Mouse (Mus musculus): ENCODE data around the gene Kif1b.
"Not testable (repeated sequence)": the region's sequence is repeated elsewhere in the genome, so short reads cannot be mapped to it uniquely, and the experiment has no call there.

Kif1b gene

GRCm38 (mm10) chr4:149220481-149220880 lies 87.0 kb downstream of the Kif1b start:
- DNase-seq (ENCODE audit: low read depth, low spot score), result no peak

GRCm38 (mm10) chr4:149220042-149220473 lies 87.4 kb downstream of the Kif1b start:
- DNase-seq (ENCODE audit: low read depth, low spot score), result no peak

GRCm38 (mm10) chr4:149219401-149220041 lies 88.0 kb downstream of the Kif1b start:
- no peak for DNase-seq (ENCODE audit: low read depth, low spot score)

- DNase-seq (ENCODE audit: low read depth, low spot score), result no peak
These were observed 89.0 kb downstream of the Kif1b start for GRCm38 (mm10) chr4:149218476-149218875.

GRCm38 (mm10) chr4:149215982-149216381 lies 91.5 kb downstream of the Kif1b start:
- DNase-seq (ENCODE audit: low read depth, low spot score), result no peak

GRCm38 (mm10) chr4:149215397-149215796 lies 92.1 kb downstream of the Kif1b start:
- DNase-seq (ENCODE audit: low read depth, low spot score), result peak; percentile 42

- not testable (repeated sequence) for DNase-seq (ENCODE audit: low read depth, low spot score)
These were observed 93.0 kb downstream of the Kif1b start for GRCm38 (mm10) chr4:149214468-149214867.

GRCm38 (mm10) chr4:149213466-149213865 lies 94.0 kb downstream of the Kif1b start:
- no peak for DNase-seq (ENCODE audit: low read depth, low spot score)

- DNase-seq (ENCODE audit: low read depth, low spot score), result not testable (repeated sequence)
These were observed 96.1 kb downstream of the Kif1b start for GRCm38 (mm10) chr4:149211441-149211840.

- DNase-seq (ENCODE audit: low read depth, low spot score), result no peak
These were observed 105.0 kb downstream of the Kif1b start for GRCm38 (mm10) chr4:149202467-149202866.

- no peak for DNase-seq (ENCODE audit: low read depth, low spot score)
These were observed 106.4 kb downstream of the Kif1b start for GRCm38 (mm10) chr4:149201110-149201509.

- DNase-seq (ENCODE audit: low read depth, low spot score), result no peak
These were observed 110.3 kb downstream of the Kif1b start for GRCm38 (mm10) chr4:149197180-149197579.

GRCm38 (mm10) chr4:149191103-149191502 lies 116.4 kb downstream of the Kif1b start:
- DNase-seq (ENCODE audit: low read depth, low spot score), result no peak

- no peak for DNase-seq (ENCODE audit: low read depth, low spot score)
These were observed 118.9 kb downstream of the Kif1b start for GRCm38 (mm10) chr4:149188563-149188962.

- peak; percentile 47 for DNase-seq (ENCODE audit: low read depth, low spot score)
These were observed 124.7 kb downstream of the Kif1b start for GRCm38 (mm10) chr4:149182755-149183154.

- no peak for DNase-seq (ENCODE audit: low read depth, low spot score)
These were observed 125.3 kb downstream of the Kif1b start for GRCm38 (mm10) chr4:149182192-149182591.

GRCm38 (mm10) chr4:149179573-149179972 lies 127.9 kb downstream of the Kif1b start:
- DNase-seq (ENCODE audit: low read depth, low spot score), result no peak

GRCm38 (mm10) chr4:149179160-149179559 lies 128.3 kb downstream of the Kif1b start:
- DNase-seq (ENCODE audit: low read depth, low spot score), result no peak

- DNase-seq (ENCODE audit: low read depth, low spot score), result no peak
These were observed 129.2 kb downstream of the Kif1b start for GRCm38 (mm10) chr4:149178328-149178727.

- no peak for DNase-seq (ENCODE audit: low read depth, low spot score)
These were observed 130.4 kb downstream of the Kif1b start for GRCm38 (mm10) chr4:149177046-149177445.

- no peak for DNase-seq (ENCODE audit: low read depth, low spot score)
These were observed 130.8 kb downstream of the Kif1b start for GRCm38 (mm10) chr4:149176645-149177044.

GRCm38 (mm10) chr4:149173661-149174060 lies 133.8 kb downstream of the Kif1b start:
- no peak for DNase-seq (ENCODE audit: low read depth, low spot score)

GRCm38 (mm10) chr4:149172666-149173065 lies 134.8 kb downstream of the Kif1b start:
- DNase-seq (ENCODE audit: low read depth, low spot score), result peak; percentile 84

- DNase-seq (ENCODE audit: low read depth, low spot score), result peak; percentile 79
These were observed 135.4 kb downstream of the Kif1b start for GRCm38 (mm10) chr4:149172083-149172482.
